Mouse (Mus musculus): Measurements from ENCODE around the gene Vegfb.

DNA sequence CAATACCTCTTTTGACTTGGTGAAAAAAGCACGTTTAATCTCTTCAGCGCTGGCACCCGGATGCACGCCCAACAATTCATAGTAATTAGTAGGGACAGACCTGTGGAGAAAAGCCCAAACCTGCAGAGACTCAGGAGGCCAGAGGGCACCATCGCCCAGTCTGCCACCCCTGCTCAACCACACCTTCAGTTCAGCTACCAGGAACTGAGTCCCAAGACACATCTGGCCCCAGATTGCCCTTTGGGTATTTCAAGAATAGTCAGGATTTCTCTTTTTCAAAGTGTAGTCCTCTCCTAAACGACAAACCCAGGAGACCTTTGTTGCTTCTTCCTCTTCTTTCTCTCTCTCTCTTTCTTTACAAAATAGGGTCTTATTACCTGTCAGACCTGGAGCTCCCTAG is 3.3 kb upstream of the Vegfb start:
- TF ChIP-seq CTCF (IDR thresholded peaks at IDR 0.05; ENCODE audit: borderline replicate concordance, insufficient read depth, low read length) (no peak), POLR2A (IDR thresholded peaks at IDR 0.05; ENCODE audit: low read depth, low read length) (no peak)
